Mouse (Mus musculus) v-Abl transformed pro-B cells (cell line): ENCODE results near the gene Galnt3.

Source experiments
- in situ Hi-C, 2 experiments: fragments of 400-800 bp; cut with MboI; formaldehyde crosslinking; loops; one replicate each; pipeline ENCODE4 v1.15.1; 2025; ENCODE audit not compliant: unreplicated experiment in 2 of 2

The Galnt3 gene

GRCm38 (mm10) chr2:66124591-66125271, at the start of gene Galnt3:
Galnt3 (minus strand) TSS chr2:66124994.
- in situ Hi-C loops = loop anchor here in 1 of 2 experiments (10.0 kb wide), 1 partner anchor 130 kb away; the partner anchor contains the start of gene Ttc21b

GRCm38 (mm10) chr2:66173134-66173533, 48.3 kb upstream of the Galnt3 start:
- in situ Hi-C loops = no loop called here

GRCm38 (mm10) chr2:66171643-66172042, 46.8 kb upstream of the Galnt3 start:
- in situ Hi-C loops = no loop called here

GRCm38 (mm10) chr2:66170721-66171120, 45.9 kb upstream of the Galnt3 start:
- in situ Hi-C loops = no loop called here

- in situ Hi-C loops = no loop called here
Observed at GRCm38 (mm10) chr2:66165025-66165424, 40.2 kb upstream of the Galnt3 start.

GRCm38 (mm10) chr2:66158140-66158915, 33.5 kb upstream of the Galnt3 start:
- in situ Hi-C loops = no loop called here

GRCm38 (mm10) chr2:66151436-66151835, 26.6 kb upstream of the Galnt3 start:
- in situ Hi-C loops = no loop called here

- in situ Hi-C loops = no loop called here
Observed at GRCm38 (mm10) chr2:66150531-66150930, 25.7 kb upstream of the Galnt3 start.

- in situ Hi-C loops = no loop called here
Observed at GRCm38 (mm10) chr2:66148654-66149230, 23.9 kb upstream of the Galnt3 start.

- in situ Hi-C loops = no loop called here
Observed at GRCm38 (mm10) chr2:66146473-66146872, 21.7 kb upstream of the Galnt3 start.

- in situ Hi-C loops = no loop called here
Observed at GRCm38 (mm10) chr2:66144770-66145169, 20.0 kb upstream of the Galnt3 start.

- in situ Hi-C loops = no loop called here
Observed at GRCm38 (mm10) chr2:66143284-66143683, 18.5 kb upstream of the Galnt3 start.

- in situ Hi-C loops = no loop called here
Observed at GRCm38 (mm10) chr2:66142711-66143110, 17.9 kb upstream of the Galnt3 start.

GRCm38 (mm10) chr2:66142268-66142667, 17.5 kb upstream of the Galnt3 start:
- in situ Hi-C loops = no loop called here

GRCm38 (mm10) chr2:66140246-66140645, 15.5 kb upstream of the Galnt3 start:
- in situ Hi-C loops = no loop called here

GRCm38 (mm10) chr2:66131862-66132544, 7.2 kb upstream of the Galnt3 start:
- in situ Hi-C loops = no loop called here

GRCm38 (mm10) chr2:66128941-66129340, 4.1 kb upstream of the Galnt3 start:
- in situ Hi-C loops = loop anchor here in 1 of 2 experiments (10.0 kb wide), 1 partner anchor 126 kb away; the partner anchor contains the start of gene Ttc21b

GRCm38 (mm10) chr2:66127541-66127940, 2.7 kb upstream of the Galnt3 start:
- in situ Hi-C loops = loop anchor here in 1 of 2 experiments (10.0 kb wide), 1 partner anchor 127 kb away; the partner anchor contains the start of gene Ttc21b

GRCm38 (mm10) chr2:66126936-66127335, 2.1 kb upstream of the Galnt3 start:
- in situ Hi-C loops = loop anchor here in 1 of 2 experiments (10.0 kb wide), 1 partner anchor 128 kb away; the partner anchor contains the start of gene Ttc21b

GRCm38 (mm10) chr2:66123756-66124589, 821 bp downstream of the Galnt3 start:
- in situ Hi-C loops = loop anchor here in 1 of 2 experiments (10.0 kb wide), 1 partner anchor 131 kb away; the partner anchor contains the start of gene Ttc21b
